Mouse (Mus musculus): Measurements from ENCODE around the gene Fgd3. TPM values are rescaled to one million over a fixed set of nuclear protein-coding genes. Genes with fewer than 3 reads are reported as not detected.

Gene Fgd3
- 43.6 to 60.8 TPM (median 44.6 TPM) in 3 replicates for total RNA-seq (2017)

- ATAC-seq (replicated peaks; ENCODE audit: insufficient number of reproducible peaks, low FRiP score, low TSS enrichment, poor library complexity, severe bottlenecking) = no peak
Measured at GRCm38 (mm10) chr13:49320040-49320439, at the start of gene Fgd3. TSS of gene Fgd3 (minus strand) at chr13:49320311.

- ATAC-seq (replicated peaks; ENCODE audit: insufficient number of reproducible peaks, low FRiP score, low TSS enrichment, poor library complexity, severe bottlenecking) = no peak
Measured at GRCm38 (mm10) chr13:49369404-49369803, 49.3 kb upstream of the Fgd3 start.

DNA sequence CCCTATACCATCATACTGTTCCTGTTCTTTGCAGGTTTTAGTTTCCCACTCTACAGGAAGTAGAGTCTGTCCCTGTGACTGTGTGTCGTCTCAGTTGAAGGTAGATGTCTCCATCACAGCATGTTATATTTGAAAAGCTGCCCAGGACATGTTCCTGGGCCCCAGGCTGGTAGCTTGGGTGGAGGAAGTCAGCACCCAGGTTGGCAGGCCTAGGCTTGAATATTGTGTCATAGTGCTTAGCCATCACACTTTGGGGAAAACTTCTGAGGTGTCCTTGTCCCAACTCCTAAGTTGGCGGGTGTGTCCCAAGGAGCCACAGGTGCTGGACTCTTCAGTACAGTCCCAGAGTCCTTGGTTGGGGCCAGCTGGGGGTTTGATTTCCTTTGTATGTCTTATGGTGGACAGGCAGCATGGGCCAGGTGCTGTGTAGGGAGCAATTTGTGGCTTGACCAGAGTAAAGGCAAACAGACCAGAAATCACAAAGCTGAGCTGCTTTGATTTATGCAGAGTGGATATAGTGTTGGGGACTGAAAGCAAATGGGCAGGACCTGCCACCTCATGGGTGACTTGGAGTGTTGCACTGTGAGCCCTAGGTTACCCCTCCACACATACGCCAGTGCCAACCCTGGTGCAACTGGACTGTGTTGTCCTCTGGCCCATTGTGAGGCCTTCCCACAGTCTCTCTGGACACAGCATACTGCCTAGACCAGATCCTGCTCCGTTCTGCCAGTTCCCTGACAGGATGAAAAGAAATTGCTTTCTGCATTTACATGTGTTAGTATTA, 47.7 kb upstream of the Fgd3 start:
- no peak for ATAC-seq (replicated peaks; ENCODE audit: insufficient number of reproducible peaks, low FRiP score, low TSS enrichment, poor library complexity, severe bottlenecking)

DNA sequence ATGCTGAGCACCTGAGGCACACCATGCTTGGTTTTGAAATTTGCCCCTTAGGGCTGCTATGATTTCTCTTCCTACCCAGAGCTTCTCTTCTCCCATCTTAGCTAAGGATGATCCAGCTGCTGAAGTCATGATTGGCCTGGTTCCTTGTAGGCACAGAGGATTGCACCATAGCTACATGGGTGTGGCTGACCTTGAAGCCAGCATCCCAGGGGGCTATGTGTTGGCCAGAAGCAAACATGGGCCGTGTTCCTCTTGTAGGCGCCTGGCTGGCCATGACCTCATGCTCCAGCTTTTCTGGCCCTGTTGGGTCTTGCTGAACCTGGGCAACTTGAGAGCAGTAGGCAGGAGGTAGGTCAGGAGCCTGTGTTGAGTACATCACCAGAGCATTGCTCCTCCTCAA, 44.6 kb upstream of the Fgd3 start:
- no peak; the same call in 1 of the 2 replicates for ATAC-seq (replicated peaks; ENCODE audit: insufficient number of reproducible peaks, low FRiP score, low TSS enrichment, poor library complexity, severe bottlenecking)

GRCm38 (mm10) chr13:49362804-49363203, 42.7 kb upstream of the Fgd3 start:
- ATAC-seq (replicated peaks; ENCODE audit: insufficient number of reproducible peaks, low FRiP score, low TSS enrichment, poor library complexity, severe bottlenecking) = no peak

GRCm38 (mm10) chr13:49362364-49362763, 42.3 kb upstream of the Fgd3 start:
- no peak for ATAC-seq (replicated peaks; ENCODE audit: insufficient number of reproducible peaks, low FRiP score, low TSS enrichment, poor library complexity, severe bottlenecking)

DNA sequence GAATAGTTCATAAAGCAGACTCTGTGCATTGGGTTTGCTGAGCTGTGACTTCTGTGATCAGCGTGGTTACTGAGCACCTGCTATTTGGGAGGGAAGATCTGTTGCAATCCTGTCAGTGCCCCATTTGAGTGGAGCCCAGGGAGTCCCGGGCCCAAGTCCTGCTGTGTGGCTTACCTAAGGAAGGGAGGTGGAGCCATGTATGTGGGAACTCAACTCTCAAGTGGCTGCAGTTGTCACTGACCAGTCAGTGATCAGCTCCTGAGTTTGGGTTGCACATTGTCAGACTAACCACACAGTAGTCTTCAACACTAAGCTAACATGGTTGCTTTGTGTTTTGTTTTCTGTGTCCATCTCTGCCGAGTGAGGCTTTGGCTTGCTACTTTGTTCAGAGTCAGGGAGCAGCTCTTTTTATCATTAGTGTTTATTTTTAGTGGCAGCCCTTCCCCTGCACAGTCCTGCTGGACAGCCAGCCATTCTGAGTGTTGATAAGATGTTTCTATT, 40.8 kb upstream of the Fgd3 start:
- ATAC-seq (replicated peaks; ENCODE audit: insufficient number of reproducible peaks, low FRiP score, low TSS enrichment, poor library complexity, severe bottlenecking) = no peak

DNA sequence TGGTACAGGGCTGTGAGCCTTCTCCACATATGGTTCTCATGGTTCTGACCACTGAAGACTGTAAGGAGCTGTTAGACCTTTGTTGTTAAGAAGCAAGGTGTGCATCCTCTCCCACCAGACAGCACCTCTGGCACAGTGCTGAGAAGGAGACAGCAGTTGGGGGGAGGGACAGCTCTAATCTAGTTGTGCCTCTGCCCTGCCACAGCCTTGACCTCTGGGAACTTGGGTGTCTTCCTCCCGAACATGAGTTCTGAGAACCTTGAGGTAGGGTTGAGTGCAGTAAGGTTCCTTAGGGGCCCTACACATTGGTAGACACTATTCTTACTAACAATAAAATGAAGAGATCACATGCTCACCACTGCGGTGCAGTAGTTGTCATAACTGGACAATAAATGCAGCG, 38.1 kb upstream of the Fgd3 start:
- no peak for ATAC-seq (replicated peaks; ENCODE audit: insufficient number of reproducible peaks, low FRiP score, low TSS enrichment, poor library complexity, severe bottlenecking)

DNA sequence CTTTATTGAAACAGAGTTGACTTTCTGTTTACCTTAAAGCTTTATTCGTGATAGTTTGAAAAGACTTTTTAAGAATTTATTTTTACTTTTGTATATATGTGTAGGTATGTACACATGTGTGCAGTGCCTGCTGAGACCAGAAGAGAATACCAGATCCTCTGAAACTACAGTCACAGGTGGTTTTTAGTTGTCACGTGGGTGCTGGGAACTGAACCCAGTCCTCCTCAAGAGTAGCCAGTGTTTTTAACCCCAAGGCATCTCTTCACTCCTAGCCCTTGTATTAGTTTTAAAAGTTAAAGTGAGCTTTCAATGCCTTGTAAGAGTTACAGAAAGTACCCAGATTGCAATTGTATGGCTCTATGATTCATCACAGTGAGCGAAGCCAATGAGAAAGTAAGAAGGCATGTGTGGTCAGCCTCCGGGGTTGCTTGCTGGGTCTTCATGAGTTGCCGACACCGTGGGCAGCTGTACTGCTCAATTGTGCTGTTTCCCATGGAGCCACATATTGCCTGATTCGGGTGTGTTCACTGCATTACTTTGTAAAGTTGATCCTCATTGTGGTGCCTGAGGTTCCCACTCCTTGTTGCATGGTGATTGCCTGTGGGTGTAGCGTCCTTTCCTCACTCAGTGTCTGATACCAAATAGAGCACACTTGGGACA, 37.4 kb upstream of the Fgd3 start:
- ATAC-seq (replicated peaks; ENCODE audit: insufficient number of reproducible peaks, low FRiP score, low TSS enrichment, poor library complexity, severe bottlenecking) = no peak

GRCm38 (mm10) chr13:49356090-49356489, 36.0 kb upstream of the Fgd3 start:
- no peak for ATAC-seq (replicated peaks; ENCODE audit: insufficient number of reproducible peaks, low FRiP score, low TSS enrichment, poor library complexity, severe bottlenecking)

- 0 out of 2 replicates have a peak, but pooled peaks have one; percentile 40 for ATAC-seq (replicated peaks; ENCODE audit: insufficient number of reproducible peaks, low FRiP score, low TSS enrichment, poor library complexity, severe bottlenecking)
Measured at GRCm38 (mm10) chr13:49355461-49356061, 35.5 kb upstream of the Fgd3 start.

- no peak for ATAC-seq (replicated peaks; ENCODE audit: insufficient number of reproducible peaks, low FRiP score, low TSS enrichment, poor library complexity, severe bottlenecking)
Measured at GRCm38 (mm10) chr13:49353991-49354507, 33.9 kb upstream of the Fgd3 start.

- no peak for ATAC-seq (replicated peaks; ENCODE audit: insufficient number of reproducible peaks, low FRiP score, low TSS enrichment, poor library complexity, severe bottlenecking)
Measured at GRCm38 (mm10) chr13:49353422-49353821, 33.3 kb upstream of the Fgd3 start.

DNA sequence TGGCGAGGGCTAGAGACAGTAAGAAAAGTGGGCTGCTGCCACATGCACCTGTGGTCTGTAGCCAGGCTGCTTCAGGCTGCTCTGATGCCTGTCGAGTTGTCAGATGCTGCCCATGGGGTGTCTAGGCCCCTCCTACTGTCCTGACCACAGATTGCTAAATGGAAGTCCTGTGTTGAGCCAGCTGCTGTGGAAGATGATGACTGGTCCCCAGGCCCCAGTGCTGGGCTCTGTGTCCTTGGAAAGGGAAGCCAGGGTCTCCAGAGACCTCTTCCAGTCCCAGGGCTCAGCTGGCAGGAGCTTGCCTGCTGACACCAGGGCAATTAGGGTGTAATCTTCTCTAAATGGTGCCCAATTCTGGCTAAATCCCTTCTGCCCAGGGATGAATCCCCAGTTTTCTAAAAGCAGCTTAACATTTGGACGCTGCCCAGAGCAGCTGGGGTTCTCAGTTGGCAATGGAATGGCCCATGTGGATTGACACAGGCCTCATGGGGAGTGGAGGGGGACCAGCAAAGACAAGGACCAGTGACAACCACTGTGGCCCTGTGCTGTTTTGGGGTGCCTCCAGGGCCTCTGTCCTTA, 32.6 kb upstream of the Fgd3 start:
- ATAC-seq (replicated peaks; ENCODE audit: insufficient number of reproducible peaks, low FRiP score, low TSS enrichment, poor library complexity, severe bottlenecking) = no peak

GRCm38 (mm10) chr13:49349836-49350505, 29.9 kb upstream of the Fgd3 start:
- ATAC-seq (replicated peaks; ENCODE audit: insufficient number of reproducible peaks, low FRiP score, low TSS enrichment, poor library complexity, severe bottlenecking) = no peak

DNA sequence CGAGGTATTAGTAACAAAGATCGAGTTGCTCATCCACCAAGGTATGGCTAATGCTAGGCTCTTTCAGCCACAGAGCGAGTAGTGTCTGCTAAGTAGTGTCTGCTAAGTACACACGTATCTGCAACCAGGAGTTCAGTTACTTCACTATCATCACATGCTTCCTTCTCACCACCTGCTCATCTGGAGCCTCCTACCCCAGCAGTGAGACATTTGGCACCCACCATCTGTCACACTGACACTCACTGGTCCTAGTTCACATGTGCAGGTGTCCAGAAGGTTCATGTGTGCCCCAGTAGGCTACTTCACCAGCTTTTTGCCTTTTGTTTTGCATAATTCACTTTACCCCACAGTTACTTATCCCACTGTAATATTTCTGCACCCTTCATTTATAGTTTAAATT, 29.2 kb upstream of the Fgd3 start:
- no peak for ATAC-seq (replicated peaks; ENCODE audit: insufficient number of reproducible peaks, low FRiP score, low TSS enrichment, poor library complexity, severe bottlenecking)

GRCm38 (mm10) chr13:49348522-49348921, 28.4 kb upstream of the Fgd3 start:
- no peak for ATAC-seq (replicated peaks; ENCODE audit: insufficient number of reproducible peaks, low FRiP score, low TSS enrichment, poor library complexity, severe bottlenecking)

GRCm38 (mm10) chr13:49345476-49345875, 25.4 kb upstream of the Fgd3 start:
- ATAC-seq (replicated peaks; ENCODE audit: insufficient number of reproducible peaks, low FRiP score, low TSS enrichment, poor library complexity, severe bottlenecking) = no peak

DNA sequence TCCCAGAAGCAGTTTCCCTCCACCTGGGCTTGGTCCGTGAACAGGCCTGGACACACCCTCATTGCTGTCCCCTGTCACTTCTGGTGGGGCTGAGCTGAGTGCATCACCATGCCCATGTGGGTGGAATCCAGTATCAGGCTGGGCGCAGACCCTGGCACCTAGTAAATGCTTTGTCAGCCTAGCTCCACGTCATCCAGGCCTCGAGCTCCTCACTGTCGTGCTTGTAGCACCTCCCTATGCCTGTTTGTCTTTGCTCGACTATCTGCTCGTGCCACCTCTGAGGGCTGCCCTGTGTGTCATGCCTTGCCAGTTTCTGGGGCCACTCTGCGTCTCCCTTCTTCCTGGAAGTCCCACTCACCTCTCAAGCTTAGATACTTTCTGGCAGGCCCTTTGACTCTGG, 24.5 kb upstream of the Fgd3 start:
- no peak for ATAC-seq (replicated peaks; ENCODE audit: insufficient number of reproducible peaks, low FRiP score, low TSS enrichment, poor library complexity, severe bottlenecking)

Measured in monocyte, adult 5-6 weeks (primary cell).